8 mouse cellular contexts compared by ENCODE assay signal in genomic region chr19:5475069-5475714, GRCm38 (mm10). TPM values are rescaled to one million over a fixed set of nuclear protein-coding genes. Genes with fewer than 3 reads are reported as not detected.
DNase-seq lines count a peak whose midpoint lies in the region; ATAC-seq and TF ChIP-seq lines count a peak whose summit lies in the region.

No protein-coding gene starts in this region.

- no peaks in the 10 kb centered on the region for H3K4me1 ChIP-seq in intestine, postnatal 0 days (replicated peaks; ENCODE audit: control insufficient read depth, insufficient read depth, low read length)
- H3K4me1 ChIP-seq in olfactory bulb, adult 2 months (ENCODE audit: control insufficient read depth, insufficient read depth, low read length), result peaks cover 37% of the 10 kb centered on the region

- no peak for TF ChIP-seq CTCF in intestine, postnatal 0 days (IDR thresholded peaks at IDR 0.05; ENCODE audit: low read depth)
- TF ChIP-seq CTCF in olfactory bulb, adult 2 months (IDR thresholded peaks at IDR 0.05; ENCODE audit: insufficient read depth, low read depth, low read length), result no peak

- 32% methylated on average over 12 of the region's 13 CpGs for WGBS in intestine, postnatal 0 days
- WGBS in olfactory bulb, adult 2 months, result 17% methylated on average over 13 of the region's 13 CpGs

- no peaks in the 10 kb centered on the region for H3K27me3 ChIP-seq in intestine, postnatal 0 days (replicated peaks; ENCODE audit: control insufficient read depth, insufficient read depth, low read length)

- peak overlapping the region; percentile 54 for H3K4me3 ChIP-seq in intestine, postnatal 0 days (ENCODE audit: low read depth, low read length)
- H3K4me3 ChIP-seq in olfactory bulb, adult 2 months (ENCODE audit: insufficient read depth, low read depth, low read length), result peak overlapping the region; percentile 53

- H3K36me3 ChIP-seq in intestine, postnatal 0 days (ENCODE audit: control insufficient read depth, insufficient read depth), result peaks cover 8% of the 10 kb centered on the region; the same call in 1 of the 2 replicates

- peak overlapping the region; percentile 93 for H3K4me2 ChIP-seq in intestine, postnatal 0 days (replicated peaks; ENCODE audit: low read depth)

- ATAC-seq in intestine, postnatal 0 days, result no peak
- no peak for ATAC-seq in inflammation-experienced regulatory T-cells, adult 6 months

- DNase-seq in cerebellum, adult 11-12 months, result peak; percentile 68
- DNase-seq in cerebellum, postnatal 4 days (ENCODE audit: low spot score in 2 of 2), result no peak
- peak; percentile 7 for DNase-seq in thymus, postnatal 4 days
- no peak for DNase-seq in thymus, adult 18-20 months
- DNase-seq in adrenal gland, postnatal 4 days (ENCODE audit: low spot score in 2 of 2), result no peak

- H3K9ac ChIP-seq in intestine, postnatal 0 days (ENCODE audit: low read depth, low read length), result peak overlapping the region; percentile 75

- H3K9me3 ChIP-seq in intestine, postnatal 0 days (ENCODE audit: control insufficient read depth), result no peaks in the 10 kb centered on the region

- peak overlapping the region; percentile 74 for H3K27ac ChIP-seq in intestine, postnatal 0 days (ENCODE audit: low read depth, low read length)
- H3K27ac ChIP-seq in olfactory bulb, adult 2 months (ENCODE audit: insufficient read depth, low read depth, low read length), result peak overlapping the region; percentile 52

- no peak for TF ChIP-seq POLR2A in olfactory bulb, adult 2 months (IDR thresholded peaks at IDR 0.05; ENCODE audit: insufficient read depth, low read depth, low read length)

RNA-seq across cellular contexts. Expression of gene Efemp2, which starts 1.4 kb away (rescaled TPM):
- polyA plus RNA-seq in intestine, postnatal 0 days (2015; fragmentation: Nextera tagmentation; extraction: Ambion mirVana), result 39.4 and 40.7 TPM in 2 replicates
- not detected in 2 replicates for polyA plus RNA-seq in olfactory bulb, adult 2 months (2012; ENCODE audit: insufficient read depth, insufficient read length, low replicate concordance, missing spikeins)
- polyA plus RNA-seq in inflammation-experienced regulatory T-cells, adult 6 months (2017; shearing (Covaris generic)), result 1 to 10 TPM; 2.9 to 4.3 (median 3.8) TPM
- 10 to 100 TPM; 80.0 to 88.0 TPM for total RNA-seq in adrenal gland, postnatal 4 days (2021)

RNA-seq across cellular contexts. Expression of gene Ctsw, which starts 6.9 kb away (rescaled TPM):
- polyA plus RNA-seq in intestine, postnatal 0 days (2015; fragmentation: Nextera tagmentation; extraction: Ambion mirVana), result 0.85 and 0.92 TPM in 2 replicates
- not detected in 2 replicates for polyA plus RNA-seq in olfactory bulb, adult 2 months (2012; ENCODE audit: insufficient read depth, insufficient read length, low replicate concordance, missing spikeins)
- polyA plus RNA-seq in inflammation-experienced regulatory T-cells, adult 6 months (2017; shearing (Covaris generic)), result 100 to 1,000 TPM; 168 to 249 (median 216) TPM
- 1 to 10 TPM in 1 of 2 experiments, under 1 TPM in 1; 0.67 to 1.3 TPM for total RNA-seq in adrenal gland, postnatal 4 days (2021)

RNA-seq across cellular contexts. Expression of gene Mus81, which starts 13.0 kb away (rescaled TPM):
- 12.4 and 14.4 TPM in 2 replicates for polyA plus RNA-seq in intestine, postnatal 0 days (2015; fragmentation: Nextera tagmentation; extraction: Ambion mirVana)
- not detected in 2 replicates for polyA plus RNA-seq in olfactory bulb, adult 2 months (2012; ENCODE audit: insufficient read depth, insufficient read length, low replicate concordance, missing spikeins)
- 10 to 100 TPM; 34.4 to 61.6 (median 36.6) TPM for polyA plus RNA-seq in inflammation-experienced regulatory T-cells, adult 6 months (2017; shearing (Covaris generic))
- total RNA-seq in adrenal gland, postnatal 4 days (2021), result 10 to 100 TPM; 24.9 to 29.8 TPM

RNA-seq across cellular contexts. Expression of gene Fibp, which starts 14.8 kb away (rescaled TPM):
- 116 and 130 TPM in 2 replicates for polyA plus RNA-seq in intestine, postnatal 0 days (2015; fragmentation: Nextera tagmentation; extraction: Ambion mirVana)
- polyA plus RNA-seq in olfactory bulb, adult 2 months (2012; ENCODE audit: insufficient read depth, insufficient read length, low replicate concordance, missing spikeins), result not detected in 2 replicates
- polyA plus RNA-seq in inflammation-experienced regulatory T-cells, adult 6 months (2017; shearing (Covaris generic)), result 100 to 1,000 TPM in 2 of 3 experiments, 10 to 100 TPM in 1; 64.2 to 112 (median 105) TPM
- 100 to 1,000 TPM; 134 to 137 TPM for total RNA-seq in adrenal gland, postnatal 4 days (2021)

RNA-seq across cellular contexts. Expression of gene Cfl1, which starts 15.1 kb away (rescaled TPM):
- polyA plus RNA-seq in intestine, postnatal 0 days (2015; fragmentation: Nextera tagmentation; extraction: Ambion mirVana), result 1,685 and 1,786 TPM in 2 replicates
- polyA plus RNA-seq in olfactory bulb, adult 2 months (2012; ENCODE audit: insufficient read depth, insufficient read length, low replicate concordance, missing spikeins), result 1,186 and 1,283 TPM in 2 replicates
- polyA plus RNA-seq in inflammation-experienced regulatory T-cells, adult 6 months (2017; shearing (Covaris generic)), result 1,000 to 10,000 TPM; 1,933 to 3,699 (median 2,060) TPM
- total RNA-seq in adrenal gland, postnatal 4 days (2021), result 100 to 1,000 TPM; 789 to 859 TPM

Comparison
In these comparisons a context has a peak if more than half of its experiments do, and no peak if none do; other contexts are left out.
1. DNase-seq: peak in cerebellum, adult 11-12 months (single experiment) and thymus, postnatal 4 days (single experiment); none in cerebellum, postnatal 4 days (0 of 2), thymus, adult 18-20 months (0 of 2) and adrenal gland, postnatal 4 days (0 of 2).
2. RNA of gene Mus81, which starts 13.0 kb away (polyA plus RNA-seq): 34.4 to 61.6 TPM in inflammation-experienced regulatory T-cells, adult 6 months and 12.4 to 14.4 TPM in intestine, postnatal 0 days; not detected in olfactory bulb, adult 2 months; every median in the first group is over 10 times any median in the second.